Mouse (Mus musculus) right cerebral cortex, postnatal 36 days (tissue): Measurements from ENCODE around the gene Crebzf.

Source experiments
- DNase-seq, 2 experiments: peaks; one replicate each; pipeline ENCODE4 v3.0.0; 2022; ENCODE audit warnings: low spot score in 2 of 2, mixed read lengths in 1 of 2

The Crebzf gene

DNA sequence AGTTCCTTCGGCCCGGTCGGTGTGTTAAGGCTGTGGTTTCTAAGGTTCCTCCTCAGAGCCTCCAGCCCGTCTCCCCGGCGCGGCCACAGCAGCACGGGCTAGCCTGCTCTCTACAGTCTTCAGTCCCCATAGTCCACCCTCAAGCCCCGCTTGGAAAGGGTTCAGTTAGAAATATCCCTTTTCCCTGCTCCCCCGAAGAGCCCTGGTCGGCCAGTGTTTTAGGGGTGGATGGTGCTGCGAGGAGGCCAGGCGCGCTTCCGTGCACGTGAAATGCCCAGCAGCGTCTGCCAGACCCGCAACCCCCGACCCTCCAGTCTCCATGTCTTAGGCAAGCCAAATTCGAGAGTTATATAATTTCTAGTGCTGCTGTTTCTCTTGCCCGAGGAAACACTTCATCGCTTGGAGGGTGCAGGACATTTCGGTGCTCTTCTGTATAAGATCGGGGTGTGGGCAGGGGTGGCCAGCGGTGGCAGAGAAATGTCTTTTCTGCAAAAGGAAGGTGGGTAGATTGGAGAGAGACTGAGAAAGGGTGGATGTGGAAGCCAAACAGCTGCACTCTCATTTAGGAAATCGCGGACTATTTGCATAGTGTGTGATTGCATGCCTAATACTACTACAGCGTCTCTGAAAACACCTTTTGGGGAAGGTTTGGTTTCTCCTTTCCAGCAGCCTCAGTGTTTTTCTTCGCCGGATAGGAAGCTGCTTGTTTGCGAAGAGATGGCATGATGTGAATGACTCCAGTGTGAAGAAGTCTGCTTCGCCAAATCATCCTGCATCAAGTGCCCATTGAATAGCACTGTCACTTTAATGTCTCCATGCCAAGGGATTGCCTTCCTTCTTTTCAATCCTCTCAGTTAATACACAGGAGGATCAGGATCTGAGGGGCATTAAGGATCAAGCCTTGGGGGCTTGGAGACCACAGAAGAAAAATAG, 34.0 kb downstream of the Crebzf start, which contains the start of gene Dlg2:
Gene Dlg2 (plus strand): TSS at position 360 of the 933 bp plus-strand sequence.
- peak; percentile 24 to 47 for DNase-seq

- DNase-seq = no peak
Measured at GRCm38 (mm10) chr7:90482607-90483006, 40.1 kb downstream of the Crebzf start.
